Mouse (Mus musculus) cerebellum, adult (tissue): ENCODE measurements around the gene Kmt5c.
"Not testable (repeated sequence)": the region's sequence is repeated elsewhere in the genome, so short reads cannot be mapped to it uniquely, and the experiment has no call there.

ENCODE experiments used
- ATAC-seq: cut with Nextera tagmentation; 2 replicates; pipeline ENCODE4 v1.9.2; 2017; ENCODE audit warnings: mild to moderate bottlenecking, moderate library complexity, mixed read lengths; ENCODE audit not compliant: insufficient number of reproducible peaks, low FRiP score, low TSS enrichment

Gene Kmt5c

DNA sequence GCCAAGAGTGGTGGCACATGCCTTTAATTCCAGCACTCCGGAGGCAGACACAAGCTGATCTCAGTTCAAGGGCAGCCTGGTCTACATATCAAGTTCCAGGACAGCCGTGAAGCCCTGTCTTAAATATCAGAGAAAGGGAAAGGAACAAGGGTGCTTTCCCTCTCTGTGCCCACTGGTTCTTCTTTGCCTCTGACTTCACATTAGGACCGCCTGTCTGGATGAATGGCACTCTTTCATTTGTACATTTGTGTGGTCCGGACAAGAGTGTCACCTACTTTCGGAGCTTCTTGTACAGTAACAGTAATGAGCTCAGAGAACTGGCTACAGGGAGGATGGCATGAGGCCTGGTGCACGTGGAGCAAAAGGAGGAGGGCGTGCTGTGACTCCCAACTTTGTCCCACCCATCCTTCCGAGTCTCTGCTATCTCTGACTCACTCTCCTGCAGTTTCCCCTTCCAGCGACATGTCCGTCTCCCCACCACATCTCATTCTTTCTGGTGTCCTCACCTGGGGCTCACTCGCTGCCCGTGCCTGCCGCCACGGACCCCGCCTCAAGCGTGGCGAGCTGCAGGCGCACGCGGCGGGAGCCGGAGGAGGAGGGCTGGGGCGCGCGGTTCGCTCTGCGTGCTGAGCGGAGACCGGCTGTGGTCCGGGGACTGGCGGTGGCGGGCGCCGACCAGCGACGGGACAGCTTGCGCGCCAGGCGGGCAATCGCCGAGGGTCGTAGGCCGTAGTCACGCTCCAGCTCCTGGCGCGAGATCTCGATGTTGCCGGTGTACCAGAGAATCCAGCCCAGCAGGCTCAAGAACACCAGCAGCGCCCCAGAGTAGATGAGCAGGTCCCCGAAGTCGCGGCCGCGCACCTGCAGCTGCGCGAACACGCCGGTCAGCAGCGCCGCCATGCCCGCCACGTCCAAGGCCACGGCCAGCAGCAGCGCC, 48.9 kb downstream of the Kmt5c start:
- ATAC-seq = peak; percentile 10; the same call in 1 of the 2 replicates

DNA sequence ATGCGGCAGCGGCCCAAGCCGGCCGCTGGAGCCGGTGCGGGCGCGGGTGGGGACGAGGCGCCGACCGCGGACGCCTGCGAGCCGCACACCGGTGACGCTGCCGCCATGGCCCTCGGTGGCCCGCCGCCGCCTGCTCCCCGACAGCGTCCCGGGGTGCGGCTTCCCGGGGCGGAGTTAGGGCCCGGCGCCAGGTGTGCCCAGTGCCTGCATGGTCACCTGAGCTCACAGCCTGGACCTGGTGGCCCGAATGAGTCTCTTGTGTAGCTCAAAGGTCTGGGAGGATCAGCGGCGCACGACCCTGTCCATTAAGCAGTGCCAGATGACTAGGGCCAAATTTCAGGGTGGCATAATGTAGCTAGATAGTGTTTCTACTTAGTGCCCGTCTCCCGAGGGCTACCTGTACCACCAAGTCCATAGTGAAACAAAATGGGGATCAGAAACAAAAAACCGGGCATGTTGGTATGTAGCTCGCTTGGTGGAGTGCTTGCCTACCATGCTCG, 49.6 kb downstream of the Kmt5c start, which contains the start of gene Tmem238:
Tmem238 (minus strand) TSS at position 221 of the 500 bp plus-strand sequence.
- ATAC-seq = peak; percentile 18; the same call in 1 of the 2 replicates

DNA sequence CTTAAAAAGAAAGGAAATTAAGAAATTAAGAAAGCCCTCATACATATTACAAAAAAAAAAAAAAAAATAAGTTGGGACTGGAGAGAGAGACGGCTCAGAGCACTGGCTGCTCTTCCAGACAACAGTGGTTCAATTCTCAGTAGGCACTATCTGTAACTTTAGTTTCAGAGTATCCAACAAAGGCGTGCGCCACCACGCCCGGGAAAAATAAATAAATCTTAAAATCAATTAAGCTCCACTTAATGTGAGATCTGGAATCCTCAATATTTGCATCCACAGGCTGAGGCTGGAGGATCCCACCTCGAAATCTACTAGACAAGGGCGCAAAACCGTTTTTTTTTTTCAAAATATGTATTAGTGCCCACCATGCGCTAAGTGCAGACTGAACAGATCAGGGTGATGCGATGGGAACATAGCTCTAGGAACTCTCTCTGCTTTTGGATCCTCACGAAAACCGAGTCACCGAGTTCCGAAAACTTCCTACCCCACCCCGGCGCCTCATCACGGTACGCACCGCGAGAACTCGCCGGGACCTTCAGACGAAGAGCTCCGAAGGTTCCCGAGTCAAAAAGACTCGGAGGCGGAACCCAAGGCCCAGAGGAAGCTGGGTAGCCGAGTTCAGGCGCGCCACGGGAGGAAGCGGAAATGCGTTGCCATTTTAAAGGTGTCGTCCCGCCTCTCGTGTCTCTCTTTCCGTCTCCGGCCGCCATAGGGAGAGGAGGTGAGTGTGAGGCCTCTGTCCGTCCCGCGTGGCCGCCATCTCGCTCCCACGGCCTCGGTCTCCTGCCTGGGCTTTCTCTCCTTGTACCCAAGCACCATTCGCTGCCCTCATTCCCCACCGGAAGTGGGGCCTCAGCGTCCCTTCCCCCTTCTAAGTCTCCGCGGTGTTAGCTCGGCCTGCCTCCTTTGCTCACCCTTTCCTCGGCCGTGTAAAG, 52.6 kb downstream of the Kmt5c start, which contains the start of gene Rpl28:
Rpl28 (plus strand) TSS at position 597 of the 935 bp plus-strand sequence.
- peak; percentile 87 for ATAC-seq

DNA sequence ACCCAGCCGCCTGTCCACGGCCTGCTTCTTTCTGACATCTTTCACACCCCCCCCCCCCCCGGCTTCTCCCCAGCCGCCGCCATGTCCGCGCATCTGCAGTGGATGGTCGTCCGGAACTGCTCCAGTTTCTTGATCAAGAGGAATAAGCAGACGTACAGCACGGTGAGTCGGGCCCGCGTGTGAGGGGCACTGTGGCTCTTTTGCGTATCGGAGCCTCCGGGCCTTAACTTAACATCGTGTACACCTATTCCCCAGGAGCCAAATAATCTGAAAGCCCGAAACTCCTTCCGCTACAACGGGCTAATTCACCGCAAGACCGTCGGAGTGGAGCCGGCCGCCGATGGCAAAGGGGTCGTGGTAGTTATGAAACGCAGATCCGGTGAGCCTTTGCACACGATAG, 53.3 kb downstream of the Kmt5c start:
- not testable (repeated sequence) for ATAC-seq

DNA sequence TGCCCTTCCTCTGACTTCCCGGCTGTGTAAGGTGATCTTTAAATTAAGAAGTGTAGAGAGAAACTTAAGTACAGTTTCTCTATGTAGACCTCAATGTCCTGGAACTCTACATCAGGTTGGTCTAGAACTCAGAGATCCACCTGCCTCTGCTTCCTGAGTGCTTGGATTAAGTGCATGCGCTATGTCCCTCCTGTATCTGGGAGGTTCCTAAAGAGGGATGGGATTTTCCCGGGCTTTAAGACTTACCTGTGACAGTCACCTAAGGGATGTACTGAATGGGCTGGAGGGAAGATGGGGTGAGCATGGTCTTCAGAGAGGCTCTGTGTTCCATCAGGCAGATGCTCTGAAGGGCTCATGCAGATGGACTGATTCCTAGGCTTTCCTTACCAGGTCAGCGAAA, 53.8 kb downstream of the Kmt5c start:
- no peak for ATAC-seq

DNA sequence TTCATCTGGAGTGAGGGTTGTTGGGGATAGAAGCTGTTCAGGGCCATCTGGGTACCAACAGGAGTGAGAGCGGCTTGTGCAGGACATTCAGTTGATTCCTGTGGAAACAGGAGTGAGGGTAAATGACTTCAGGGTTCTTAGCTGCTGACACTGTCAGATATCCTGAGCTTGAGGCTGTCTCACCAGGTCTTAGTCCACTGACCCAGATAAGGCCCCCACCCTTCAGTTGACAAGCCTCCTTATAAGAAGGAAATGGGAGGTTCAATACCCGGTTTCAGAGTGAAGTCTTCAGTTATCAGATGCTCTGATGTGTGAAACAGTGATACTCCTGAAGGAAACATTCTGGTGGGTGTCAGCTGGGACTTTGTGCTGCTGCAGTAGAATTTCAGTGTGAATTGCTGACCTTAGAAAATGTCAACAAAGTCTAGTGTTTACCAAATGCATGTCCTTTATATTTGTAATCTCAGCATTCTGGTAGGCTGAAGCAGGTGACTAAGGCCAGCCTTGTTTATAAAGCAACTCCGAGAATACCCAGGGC, 54.8 kb downstream of the Kmt5c start:
- no peak for ATAC-seq

DNA sequence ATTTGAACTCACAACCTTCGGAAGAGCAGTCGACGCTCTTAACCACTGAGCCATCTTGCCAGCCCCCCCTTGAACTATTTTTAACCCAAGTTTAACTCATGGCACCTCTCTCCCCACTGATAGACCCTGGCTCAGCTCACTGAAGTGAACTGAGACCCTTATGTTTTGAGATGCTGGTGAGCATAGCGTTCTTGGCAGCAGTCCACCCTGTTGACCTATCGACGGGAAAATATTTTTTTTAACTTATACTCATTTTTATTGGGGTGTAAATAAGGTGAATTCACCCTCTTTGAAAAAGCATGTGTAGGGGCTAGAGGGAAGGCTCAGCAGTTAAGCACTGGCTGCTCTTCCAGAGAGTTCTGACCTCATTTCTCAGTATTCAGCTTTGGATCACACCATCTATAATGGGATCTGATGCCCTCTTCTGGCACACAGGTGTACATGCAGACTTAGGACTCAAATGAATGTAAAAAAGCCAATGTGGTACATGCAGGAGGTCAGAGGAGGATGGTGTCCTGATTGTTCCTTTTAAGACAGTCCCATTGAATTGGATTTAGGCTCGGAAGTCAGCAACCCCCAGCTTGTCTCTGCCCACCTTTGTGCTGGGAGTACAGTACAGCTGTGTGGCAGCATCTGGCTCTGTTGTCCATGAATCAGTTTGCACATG, 56.0 kb downstream of the Kmt5c start:
- no peak for ATAC-seq
